Mouse (Mus musculus): ENCODE results near the gene Gclc. TPM values are rescaled to one million over a fixed set of nuclear protein-coding genes. Genes with fewer than 3 reads are reported as not detected.
A peak's percentile ranks its signal among the peaks of the same experiment; 100 is the strongest.

Gclc gene
- polyA plus RNA-seq, 1 experiment = 12.9 TPM

- Histone ChIP-seq H3K4me3 (ENCODE audit: control insufficient read depth, low read depth, low read length) (no peak overlapping the region), H3K36me3 (ENCODE audit: control insufficient read depth, insufficient read depth, low read length) (peaks cover 3% of the 10 kb centered on the region; the same call in 1 of the 2 replicates), H3K4me1 (ENCODE audit: control insufficient read depth, insufficient read depth, low read length) (no peaks in the 10 kb centered on the region), H3K27ac (ENCODE audit: control insufficient read depth, insufficient read depth, low read depth, low read length) (no peak overlapping the region), H3K27me3 (ENCODE audit: control insufficient read depth, insufficient read depth, low read length) (no peaks in the 10 kb centered on the region)
- TF ChIP-seq CTCF (IDR thresholded peaks at IDR 0.05; ENCODE audit: control insufficient read depth, insufficient read depth, insufficient replicate concordance, low read depth, low read length) (no peak), POLR2A (IDR thresholded peaks at IDR 0.05; ENCODE audit: control insufficient read depth, low read depth, low read length) (no peak)
Measured at GRCm38 (mm10) chr9:77771765-77772383, 17.5 kb downstream of the Gclc start.

GRCm38 (mm10) chr9:77776720-77777515 is 22.6 kb downstream of the Gclc start:
- Histone ChIP-seq H3K4me3 (ENCODE audit: control insufficient read depth, low read depth, low read length) (no peak overlapping the region), H3K27ac (ENCODE audit: control insufficient read depth, insufficient read depth, low read depth, low read length) (no peak overlapping the region), H3K36me3 (ENCODE audit: control insufficient read depth, insufficient read depth, low read length) (peaks cover 4% of the 10 kb centered on the region; the same call in 1 of the 2 replicates), H3K4me1 (ENCODE audit: control insufficient read depth, insufficient read depth, low read length) (no peaks in the 10 kb centered on the region; the same call in 1 of the 2 replicates), H3K27me3 (ENCODE audit: control insufficient read depth, insufficient read depth, low read length) (no peaks in the 10 kb centered on the region)
- TF ChIP-seq CTCF (IDR thresholded peaks at IDR 0.05; ENCODE audit: control insufficient read depth, insufficient read depth, insufficient replicate concordance, low read depth, low read length) (no peak), POLR2A (IDR thresholded peaks at IDR 0.05; ENCODE audit: control insufficient read depth, low read depth, low read length) (no peak)

GRCm38 (mm10) chr9:77777622-77778021 is 23.3 kb downstream of the Gclc start:
- no peaks in the 10 kb centered on the region; the same call in 1 of the 2 replicates for H3K4me1 ChIP-seq (ENCODE audit: control insufficient read depth, insufficient read depth, low read length)
- no peak overlapping the region for H3K4me3 ChIP-seq (ENCODE audit: control insufficient read depth, low read depth, low read length)
- peaks cover 4% of the 10 kb centered on the region; the same call in 1 of the 2 replicates for H3K36me3 ChIP-seq (ENCODE audit: control insufficient read depth, insufficient read depth, low read length)
- H3K27me3 ChIP-seq (ENCODE audit: control insufficient read depth, insufficient read depth, low read length) = no peaks in the 10 kb centered on the region
- H3K27ac ChIP-seq (ENCODE audit: control insufficient read depth, insufficient read depth, low read depth, low read length) = no peak overlapping the region
- TF ChIP-seq POLR2A (IDR thresholded peaks at IDR 0.05; ENCODE audit: control insufficient read depth, low read depth, low read length) (no peak), CTCF (IDR thresholded peaks at IDR 0.05; ENCODE audit: control insufficient read depth, insufficient read depth, insufficient replicate concordance, low read depth, low read length) (no peak)

- Histone ChIP-seq H3K4me1 (ENCODE audit: control insufficient read depth, insufficient read depth, low read length) (no peaks in the 10 kb centered on the region; the same call in none of the 2 replicates), H3K36me3 (ENCODE audit: control insufficient read depth, insufficient read depth, low read length) (peaks cover 6% of the 10 kb centered on the region), H3K27ac (ENCODE audit: control insufficient read depth, insufficient read depth, low read depth, low read length) (no peak overlapping the region), H3K4me3 (ENCODE audit: control insufficient read depth, low read depth, low read length) (no peak overlapping the region), H3K27me3 (ENCODE audit: control insufficient read depth, insufficient read depth, low read length) (no peaks in the 10 kb centered on the region)
- TF ChIP-seq POLR2A (IDR thresholded peaks at IDR 0.05; ENCODE audit: control insufficient read depth, low read depth, low read length) (no peak), CTCF (IDR thresholded peaks at IDR 0.05; ENCODE audit: control insufficient read depth, insufficient read depth, insufficient replicate concordance, low read depth, low read length) (no peak)
Measured at GRCm38 (mm10) chr9:77779711-77780110, 25.4 kb downstream of the Gclc start.

GRCm38 (mm10) chr9:77781453-77782163 is 27.3 kb downstream of the Gclc start:
- peaks cover 11% of the 10 kb centered on the region for H3K36me3 ChIP-seq (ENCODE audit: control insufficient read depth, insufficient read depth, low read length)
- no peaks in the 10 kb centered on the region; the same call in none of the 2 replicates for H3K4me1 ChIP-seq (ENCODE audit: control insufficient read depth, insufficient read depth, low read length)
- no peak overlapping the region for H3K27ac ChIP-seq (ENCODE audit: control insufficient read depth, insufficient read depth, low read depth, low read length)
- H3K4me3 ChIP-seq (ENCODE audit: control insufficient read depth, low read depth, low read length) = no peak overlapping the region
- no peak for TF ChIP-seq POLR2A (IDR thresholded peaks at IDR 0.05; ENCODE audit: control insufficient read depth, low read depth, low read length)
- no peak for TF ChIP-seq CTCF (IDR thresholded peaks at IDR 0.05; ENCODE audit: control insufficient read depth, insufficient read depth, insufficient replicate concordance, low read depth, low read length)
- no peaks in the 10 kb centered on the region for H3K27me3 ChIP-seq (ENCODE audit: control insufficient read depth, insufficient read depth, low read length)

GRCm38 (mm10) chr9:77782201-77782600 is 27.9 kb downstream of the Gclc start:
- Histone ChIP-seq H3K4me3 (ENCODE audit: control insufficient read depth, low read depth, low read length) (no peak overlapping the region), H3K27ac (ENCODE audit: control insufficient read depth, insufficient read depth, low read depth, low read length) (no peak overlapping the region), H3K27me3 (ENCODE audit: control insufficient read depth, insufficient read depth, low read length) (no peaks in the 10 kb centered on the region), H3K4me1 (ENCODE audit: control insufficient read depth, insufficient read depth, low read length) (no peaks in the 10 kb centered on the region; the same call in none of the 2 replicates), H3K36me3 (ENCODE audit: control insufficient read depth, insufficient read depth, low read length) (peaks cover 13% of the 10 kb centered on the region)
- TF ChIP-seq CTCF (IDR thresholded peaks at IDR 0.05; ENCODE audit: control insufficient read depth, insufficient read depth, insufficient replicate concordance, low read depth, low read length) = no peak
- no peak for TF ChIP-seq POLR2A (IDR thresholded peaks at IDR 0.05; ENCODE audit: control insufficient read depth, low read depth, low read length)

- peaks cover 16% of the 10 kb centered on the region for H3K36me3 ChIP-seq (ENCODE audit: control insufficient read depth, insufficient read depth, low read length)
- no peak overlapping the region for H3K27ac ChIP-seq (ENCODE audit: control insufficient read depth, insufficient read depth, low read depth, low read length)
- no peaks in the 10 kb centered on the region; the same call in none of the 2 replicates for H3K4me1 ChIP-seq (ENCODE audit: control insufficient read depth, insufficient read depth, low read length)
- no peaks in the 10 kb centered on the region for H3K27me3 ChIP-seq (ENCODE audit: control insufficient read depth, insufficient read depth, low read length)
- H3K4me3 ChIP-seq (ENCODE audit: control insufficient read depth, low read depth, low read length) = peak overlapping the region; percentile 85
- TF ChIP-seq POLR2A (IDR thresholded peaks at IDR 0.05; ENCODE audit: control insufficient read depth, low read depth, low read length) (no peak), CTCF (IDR thresholded peaks at IDR 0.05; ENCODE audit: control insufficient read depth, insufficient read depth, insufficient replicate concordance, low read depth, low read length) (no peak)
Measured at GRCm38 (mm10) chr9:77783006-77783405, 28.7 kb downstream of the Gclc start.

Measured in testis, adult 2 months (tissue).